Mouse (Mus musculus): ENCODE measurements around the gene C530008M17Rik.
"Not testable (repeated sequence)": the region's sequence is repeated elsewhere in the genome, so short reads cannot be mapped to it uniquely, and the experiment has no call there.

C530008M17Rik gene

DNA sequence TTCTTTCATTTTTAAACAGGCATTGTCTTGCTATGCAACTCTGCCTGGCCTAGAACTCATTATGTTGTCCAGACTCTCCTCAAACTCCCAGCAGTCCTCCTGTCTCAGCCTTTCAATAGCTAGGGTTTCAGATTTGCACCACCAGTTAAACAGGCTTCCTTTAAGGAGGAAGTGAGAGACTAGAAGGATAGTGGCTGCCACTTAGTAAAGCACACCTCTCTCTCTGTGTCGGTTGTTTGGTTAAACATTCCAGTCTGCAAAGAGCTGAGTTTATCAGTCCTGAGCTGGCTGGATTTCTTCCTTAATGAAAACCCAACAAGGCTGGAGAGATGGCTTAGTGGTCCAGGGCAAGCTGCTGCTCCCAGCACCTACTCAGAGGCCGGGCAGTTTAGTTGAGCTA lies 236.3 kb downstream of the C530008M17Rik start:
- no peak for DNase-seq (ENCODE audit: low spot score in 2 of 2)

DNA sequence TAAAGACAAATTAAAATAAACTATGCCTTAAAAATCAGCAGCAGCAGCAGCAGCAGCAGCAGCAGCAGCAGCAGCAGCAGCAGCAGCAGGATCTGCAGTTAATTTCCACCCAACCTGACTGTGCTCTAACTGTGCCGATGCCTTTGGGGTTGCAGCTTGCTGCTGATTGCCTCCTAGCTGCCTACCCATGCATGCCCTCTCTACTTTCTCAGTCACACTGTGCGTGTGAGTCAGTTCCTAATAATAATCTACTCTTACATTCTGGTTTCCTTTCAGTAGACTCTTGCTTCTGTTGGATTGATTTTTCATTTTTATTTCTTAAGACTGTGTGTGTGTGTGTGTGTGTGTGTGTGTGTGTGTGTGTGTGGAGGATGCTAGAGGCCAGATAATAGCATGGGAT lies 236.8 kb downstream of the C530008M17Rik start:
- DNase-seq (ENCODE audit: low spot score in 2 of 2): no peak

DNA sequence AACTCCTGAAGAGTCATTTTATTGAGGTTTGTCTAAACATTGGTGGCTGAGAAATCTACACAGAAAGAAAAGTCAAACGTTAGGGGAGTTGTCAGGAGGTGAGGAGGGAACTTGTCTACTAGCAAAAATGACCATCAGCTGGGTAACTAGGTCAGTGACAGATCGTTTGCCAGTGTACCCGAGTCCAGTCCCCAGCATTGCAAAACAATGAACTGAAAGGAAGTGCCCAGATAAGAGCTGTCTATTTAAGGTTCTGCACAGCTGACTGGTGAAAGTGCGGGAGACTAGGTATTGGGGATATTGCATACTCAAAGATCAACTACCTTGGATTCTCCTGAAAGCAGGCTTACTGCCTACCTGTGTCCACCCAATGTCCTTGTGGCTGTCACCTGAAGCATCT lies 245.8 kb downstream of the C530008M17Rik start:
- no peak for DNase-seq (ENCODE audit: low spot score in 2 of 2)

DNA sequence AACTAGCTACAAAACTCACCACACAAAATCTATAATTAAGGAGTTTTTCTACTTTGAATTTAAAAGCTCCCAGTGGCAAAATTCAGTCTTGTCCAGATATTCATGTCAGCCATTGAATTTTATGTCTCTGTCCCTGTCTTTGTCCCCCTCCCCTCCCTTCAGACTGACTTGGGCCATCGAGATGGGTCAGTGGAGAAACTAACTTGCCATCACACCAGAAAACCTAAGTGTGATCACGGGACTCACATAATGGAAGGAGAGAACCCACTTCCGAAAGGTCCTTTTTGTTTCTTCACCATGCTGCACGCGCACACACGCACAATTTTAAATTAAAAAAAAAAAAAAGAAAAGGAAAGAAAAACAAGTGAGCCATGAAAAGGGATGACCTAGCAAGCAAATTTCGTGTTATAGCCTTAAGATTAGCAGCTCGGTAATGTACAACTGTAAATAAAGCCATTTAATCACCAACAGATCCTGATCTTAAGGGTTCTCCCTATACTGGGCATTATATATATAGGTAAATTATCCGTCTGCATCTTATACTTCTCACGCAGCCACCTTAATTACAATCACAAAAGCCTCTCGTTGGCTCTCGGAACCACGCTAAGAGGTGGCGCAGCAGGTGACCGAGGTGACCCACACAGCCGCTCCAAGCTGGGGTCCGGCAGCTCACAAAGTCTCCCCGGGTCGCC lies 248.5 kb downstream of the C530008M17Rik start:
- DNase-seq (ENCODE audit: low spot score in 2 of 2): no peak

DNA sequence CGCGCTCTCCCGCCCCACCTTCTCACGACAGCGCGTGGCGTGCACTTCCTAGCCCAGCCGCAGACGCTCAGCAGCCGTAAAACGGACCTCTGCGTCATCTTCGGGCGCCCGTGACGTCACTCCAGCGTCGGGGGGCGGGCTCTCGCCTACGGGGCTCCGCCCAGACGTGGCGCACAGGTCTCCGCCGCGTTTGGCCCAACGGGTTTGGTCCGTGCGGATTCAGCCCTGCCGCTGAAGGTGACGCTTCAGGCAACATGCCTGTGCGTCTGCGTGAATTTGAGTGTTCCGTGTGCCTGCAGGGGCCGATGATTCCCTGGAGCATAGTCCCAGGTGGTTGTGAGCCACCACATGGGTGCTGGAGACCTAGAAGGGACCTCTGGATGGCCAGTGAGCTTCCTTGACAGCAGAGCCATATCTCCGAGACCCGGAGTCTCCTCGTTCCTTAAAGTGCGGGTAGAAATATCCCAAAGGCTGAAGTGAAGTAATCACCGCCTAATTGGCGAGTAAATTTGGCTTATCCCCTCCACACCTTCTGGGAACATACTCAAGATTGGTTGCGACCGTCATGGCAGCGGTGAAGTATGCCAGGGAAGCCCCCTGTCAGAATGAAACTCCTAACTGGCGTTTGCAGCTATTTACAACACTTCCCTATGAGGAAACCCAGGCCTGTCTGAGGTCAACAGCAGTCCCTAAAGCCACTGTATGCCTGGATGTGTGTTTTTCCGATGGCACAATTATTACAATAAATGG lies 249.3 kb downstream of the C530008M17Rik start, which contains the start of gene Aasdh:
TSS of gene Aasdh (minus strand) at position 110 of the 750 bp plus-strand sequence.
- peak; percentile 90 to 94 for DNase-seq (ENCODE audit: low spot score in 2 of 2)

DNA sequence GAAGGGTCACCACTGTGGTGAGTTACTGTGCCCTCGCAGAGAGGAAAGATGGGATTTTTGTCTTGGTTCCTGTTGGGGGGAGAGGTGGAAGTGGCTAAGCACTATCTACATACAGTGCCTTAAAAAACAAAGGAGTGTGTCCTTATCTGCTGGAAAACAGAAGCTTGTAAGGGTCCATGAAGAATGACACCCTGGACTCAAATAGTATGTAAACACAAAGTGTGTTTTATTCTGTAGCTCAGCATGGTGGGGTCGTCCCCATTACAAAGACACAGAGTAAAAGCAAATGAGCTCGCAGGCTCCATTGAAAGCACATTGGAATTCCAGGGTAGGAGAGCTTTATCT lies 249.8 kb downstream of the C530008M17Rik start:
- DNase-seq (ENCODE audit: low spot score in 2 of 2): no peak

DNA sequence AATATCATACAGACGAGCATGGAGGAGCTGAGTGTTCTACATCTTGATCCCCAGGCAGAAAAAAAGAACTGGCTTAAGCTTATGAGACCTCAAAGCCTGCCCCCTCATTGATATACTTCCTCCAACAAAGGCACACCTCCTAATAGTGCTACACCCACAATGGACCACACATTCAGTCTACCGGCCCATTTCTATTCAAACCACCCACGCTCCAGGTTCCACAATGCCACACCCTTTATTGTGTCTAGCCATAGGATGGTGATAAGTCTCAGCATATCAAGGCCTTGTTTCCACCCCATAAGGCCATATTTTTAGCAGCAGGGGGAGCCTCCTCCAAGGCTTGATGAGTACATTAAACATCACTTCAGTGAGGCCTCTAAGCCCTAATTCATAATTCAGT lies 254.5 kb downstream of the C530008M17Rik start:
- DNase-seq (ENCODE audit: low spot score in 2 of 2): no peak

DNA sequence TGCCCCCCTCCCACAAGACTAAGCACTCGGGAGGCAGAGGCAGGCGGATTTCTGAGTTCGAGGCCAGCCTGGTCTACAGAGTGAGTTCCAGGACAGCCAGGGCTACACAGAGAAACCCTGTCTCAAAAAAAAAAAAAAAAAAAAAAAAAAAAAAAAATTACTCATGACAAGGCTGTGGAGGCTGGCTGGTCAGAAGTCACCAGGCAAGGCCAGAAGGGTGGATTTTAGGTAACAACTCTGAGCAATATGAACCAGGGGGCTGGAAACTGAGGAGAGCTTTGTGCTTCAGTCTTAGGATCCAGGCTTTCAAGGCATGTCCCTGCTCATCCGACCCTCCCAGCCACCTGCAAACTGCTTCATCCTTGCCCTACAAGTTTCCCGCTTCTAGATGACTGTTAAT lies 256.2 kb downstream of the C530008M17Rik start:
- DNase-seq (ENCODE audit: low spot score in 2 of 2): not testable (repeated sequence)

DNA sequence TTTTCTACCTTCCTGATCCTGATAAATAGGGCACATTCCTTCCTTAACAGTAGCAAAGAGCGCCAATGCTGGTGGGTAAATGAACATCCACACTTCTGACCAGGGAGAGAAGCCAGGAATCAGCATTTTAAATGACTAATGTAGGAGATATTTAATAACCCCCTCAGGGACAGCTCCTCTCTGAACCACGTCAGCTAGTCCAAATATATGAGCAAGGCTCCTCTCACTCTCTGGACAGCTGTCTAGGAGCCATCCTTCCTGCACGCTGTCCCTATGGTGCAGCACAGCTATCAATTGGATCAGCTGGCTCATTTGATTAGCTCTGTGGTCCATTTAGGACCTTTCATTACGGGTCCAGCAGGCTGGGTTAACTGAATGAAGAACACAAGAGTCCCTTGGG lies 266.5 kb downstream of the C530008M17Rik start:
- no peak for DNase-seq (ENCODE audit: low spot score in 2 of 2)

Data from frontal cortex, postnatal 25 days (tissue).